Mouse (Mus musculus): Measurements from ENCODE around the gene Gxylt2.

- no peak for TF ChIP-seq CTCF (IDR thresholded peaks at IDR 0.05; ENCODE audit: low read depth, low read length)
- TF ChIP-seq GATA1 (IDR thresholded peaks at IDR 0.05; ENCODE audit: borderline replicate concordance, low read length) = no peak
These were observed 5.6 kb downstream of the Gxylt2 start for GRCm38 (mm10) chr6:100710170-100710569.
